In genomic region chr14:76625589-76626368, GRCm38 (mm10) we compare ENCODE assay signal across 8 mouse cellular contexts.
DNase-seq lines count a peak whose midpoint lies in the region; ATAC-seq and TF ChIP-seq lines count a peak whose summit lies in the region.

No protein-coding gene starts in this region.

- peak overlapping the region; percentile 20; the same call in 1 of the 2 replicates for H3K4me2 ChIP-seq in heart, embryonic 12.5 days
- no peak overlapping the region for H3K4me2 ChIP-seq in liver, embryonic 13.5 days

- WGBS in heart, embryonic 12.5 days = 57% methylated on average over 10 of the region's 10 CpGs
- WGBS in liver, embryonic 13.5 days (ENCODE audit: insufficient replicate concordance) = 54% methylated on average over 10 of the region's 10 CpGs

- TF ChIP-seq POLR2A in testis, adult 2 months (IDR thresholded peaks at IDR 0.05; ENCODE audit: control insufficient read depth, low read depth, low read length) = no peak

- H3K27ac ChIP-seq in heart, embryonic 12.5 days (ENCODE audit: poor library complexity, severe bottlenecking) = peak overlapping the region; percentile 81
- peak overlapping the region; percentile 75 for H3K27ac ChIP-seq in testis, adult 2 months (ENCODE audit: control insufficient read depth, insufficient read depth, low read depth, low read length)
- H3K27ac ChIP-seq in liver, embryonic 13.5 days = no peak overlapping the region

- ATAC-seq in heart, embryonic 12.5 days (ENCODE audit: insufficient number of reproducible peaks, low FRiP score) = peak; percentile 46
- peak; percentile 26; the same call in 1 of the 2 replicates for ATAC-seq in liver, embryonic 13.5 days (ENCODE audit: low read depth)
- ATAC-seq in activated CD4-positive, CD25-positive, alpha-beta regulatory T cell, adult 4 months = no peak

- no peak overlapping the region for H3K4me3 ChIP-seq in heart, embryonic 12.5 days
- H3K4me3 ChIP-seq in testis, adult 2 months (ENCODE audit: control insufficient read depth, low read depth, low read length) = no peak overlapping the region
- H3K4me3 ChIP-seq in liver, embryonic 13.5 days (replicated peaks) = no peak overlapping the region

- H3K4me1 ChIP-seq in heart, embryonic 12.5 days (replicated peaks) = peaks cover 52% of the 10 kb centered on the region
- H3K4me1 ChIP-seq in testis, adult 2 months (ENCODE audit: control insufficient read depth, insufficient read depth, low read length) = peaks cover 17% of the 10 kb centered on the region
- H3K4me1 ChIP-seq in liver, embryonic 13.5 days (replicated peaks) = peaks cover 45% of the 10 kb centered on the region

- no peaks in the 10 kb centered on the region for H3K36me3 ChIP-seq in heart, embryonic 12.5 days
- H3K36me3 ChIP-seq in testis, adult 2 months (ENCODE audit: control insufficient read depth, insufficient read depth, low read length) = no peaks in the 10 kb centered on the region
- no peaks in the 10 kb centered on the region for H3K36me3 ChIP-seq in liver, embryonic 13.5 days

- DNase-seq in heart, postnatal 14 days = no peak
- no peak for DNase-seq in testis, postnatal 14 days (ENCODE audit: low spot score)
- DNase-seq in liver, embryonic 13.5 days = no peak
- no peak for DNase-seq in cerebellum, adult 18-20 months
- no peak for DNase-seq in right cerebral cortex, postnatal 25 days

- no peaks in the 10 kb centered on the region for H3K27me3 ChIP-seq in heart, embryonic 12.5 days (replicated peaks)
- H3K27me3 ChIP-seq in testis, adult 2 months (ENCODE audit: control insufficient read depth, insufficient read depth, low read length) = no peaks in the 10 kb centered on the region
- H3K27me3 ChIP-seq in liver, embryonic 13.5 days = 0 out of 2 replicates have a peak, but pooled peaks cover 3% of the 10 kb centered on the region

- H3K9ac ChIP-seq in heart, embryonic 12.5 days = no peak overlapping the region
- no peak overlapping the region for H3K9ac ChIP-seq in liver, embryonic 13.5 days

- intact Hi-C loops in heart, postnatal 14 days (cut with DNase I) = no loop called here

- TF ChIP-seq CTCF in testis, adult 2 months (IDR thresholded peaks at IDR 0.05; ENCODE audit: control insufficient read depth, insufficient read depth, insufficient replicate concordance, low read depth, low read length) = no peak

- no peaks in the 10 kb centered on the region for H3K9me3 ChIP-seq in heart, embryonic 12.5 days (replicated peaks)
- no peaks in the 10 kb centered on the region for H3K9me3 ChIP-seq in liver, embryonic 13.5 days (replicated peaks)
